12 mouse cellular contexts compared by ENCODE assay signal in genomic region chr11:3333111-3333695, GRCm38 (mm10). TPM values are rescaled to one million over a fixed set of nuclear protein-coding genes. Genes with fewer than 3 reads are reported as not detected.
A peak's percentile ranks its signal among the peaks of the same experiment; 100 is the strongest.
DNase-seq lines count a peak whose midpoint lies in the region; ATAC-seq and TF ChIP-seq lines count a peak whose summit lies in the region.
"Had no signal": no experiment of that assay in that cellular context is flagged by ENCODE, and none has a peak within 500 bp of the region (broad histone marks: within the 10 kb centered on the region; RNA-seq: fewer than 3 reads in every experiment).

No protein-coding gene starts in this region.

- TF ChIP-seq CTCF in cerebellum, adult 2 months (IDR thresholded peaks at IDR 0.05; ENCODE audit: borderline replicate concordance, insufficient read depth, low read depth, low read length), result no peak
- no peak for TF ChIP-seq CTCF in heart, postnatal 0 days (IDR thresholded peaks at IDR 0.05; ENCODE audit: low read depth)

- H3K4me3 ChIP-seq in cerebellum, adult 2 months (replicated peaks; ENCODE audit: insufficient read depth, low read depth, low read length), result peak overlapping the region; percentile 56
- no peak overlapping the region for H3K4me3 ChIP-seq in heart, postnatal 0 days (ENCODE audit: low read depth, low read length)
- no peak overlapping the region for H3K4me3 ChIP-seq in heart, embryonic 12.5 days
- no peak overlapping the region for H3K4me3 ChIP-seq in midbrain, embryonic 13.5 days (replicated peaks)
- H3K4me3 ChIP-seq in midbrain, embryonic 11.5 days (ENCODE audit: low read depth, low read length), result no peak overlapping the region
- 0 out of 2 replicates have a peak overlapping the region, but pooled peaks have one; percentile 64 for H3K4me3 ChIP-seq in embryonic facial prominence, embryonic 10.5 days
- H3K4me3 ChIP-seq in forebrain, embryonic 12.5 days (replicated peaks), result no peak overlapping the region

- H3K27ac ChIP-seq in cerebellum, adult 2 months (ENCODE audit: insufficient read depth, low read length), result peak overlapping the region; percentile 82
- peak overlapping the region; percentile 87 for H3K27ac ChIP-seq in heart, postnatal 0 days (ENCODE audit: low read depth)
- no peak overlapping the region for H3K27ac ChIP-seq in heart, embryonic 12.5 days (ENCODE audit: poor library complexity, severe bottlenecking)
- H3K27ac ChIP-seq in midbrain, embryonic 13.5 days, result no peak overlapping the region
- no peak overlapping the region for H3K27ac ChIP-seq in midbrain, embryonic 11.5 days (ENCODE audit: low read depth, low read length)
- H3K27ac ChIP-seq in embryonic facial prominence, embryonic 10.5 days (replicated peaks), result no peak overlapping the region
- H3K27ac ChIP-seq in forebrain, embryonic 12.5 days, result no peak overlapping the region
- H3K27ac ChIP-seq: liver, embryonic 15.5 days had no signal

- 49% methylated on average over 11 of the region's 11 CpGs for WGBS in cerebellum, adult 2 months
- WGBS in heart, postnatal 0 days, result 87% methylated on average over 11 of the region's 11 CpGs
- WGBS in heart, embryonic 12.5 days, result 86% methylated on average over 11 of the region's 11 CpGs
- WGBS in midbrain, embryonic 13.5 days, result 88% methylated on average over 11 of the region's 11 CpGs
- WGBS in midbrain, embryonic 11.5 days, result 88% methylated on average over 11 of the region's 11 CpGs
- WGBS in embryonic facial prominence, embryonic 10.5 days, result 85% methylated on average over 11 of the region's 11 CpGs
- WGBS in forebrain, embryonic 12.5 days, result 88% methylated on average over 11 of the region's 11 CpGs

- H3K9me3 ChIP-seq in heart, postnatal 0 days (replicated peaks; ENCODE audit: control insufficient read depth, low read length), result no peaks in the 10 kb centered on the region
- H3K9me3 ChIP-seq in heart, embryonic 12.5 days (replicated peaks), result no peaks in the 10 kb centered on the region
- H3K9me3 ChIP-seq in midbrain, embryonic 13.5 days, result no peaks in the 10 kb centered on the region
- no peaks in the 10 kb centered on the region for H3K9me3 ChIP-seq in midbrain, embryonic 11.5 days (ENCODE audit: control insufficient read depth, low read length)
- no peaks in the 10 kb centered on the region for H3K9me3 ChIP-seq in embryonic facial prominence, embryonic 10.5 days
- no peaks in the 10 kb centered on the region for H3K9me3 ChIP-seq in forebrain, embryonic 12.5 days
- H3K9me3 ChIP-seq: liver, embryonic 15.5 days had no signal

- peaks cover 25% of the 10 kb centered on the region for H3K36me3 ChIP-seq in heart, postnatal 0 days (replicated peaks; ENCODE audit: control insufficient read depth, insufficient read depth, low read length)
- H3K36me3 ChIP-seq in heart, embryonic 12.5 days, result 0 out of 2 replicates have a peak, but pooled peaks cover 6% of the 10 kb centered on the region
- H3K36me3 ChIP-seq in midbrain, embryonic 13.5 days, result 0 out of 2 replicates have a peak, but pooled peaks cover 10% of the 10 kb centered on the region
- no peaks in the 10 kb centered on the region for H3K36me3 ChIP-seq in midbrain, embryonic 11.5 days (ENCODE audit: control insufficient read depth, insufficient read depth, low read length)
- H3K36me3 ChIP-seq in embryonic facial prominence, embryonic 10.5 days (replicated peaks), result no peaks in the 10 kb centered on the region; the same call in 1 of the 2 replicates
- H3K36me3 ChIP-seq in forebrain, embryonic 12.5 days (replicated peaks), result no peaks in the 10 kb centered on the region
- H3K36me3 ChIP-seq: G1E; liver, embryonic 15.5 days had no signal

- H3K9ac ChIP-seq in heart, postnatal 0 days (replicated peaks; ENCODE audit: low read depth, low read length), result no peak overlapping the region
- H3K9ac ChIP-seq in heart, embryonic 12.5 days, result no peak overlapping the region
- H3K9ac ChIP-seq in midbrain, embryonic 13.5 days (replicated peaks), result 0 out of 2 replicates have a peak overlapping the region, but pooled peaks have one; percentile 33
- no peak overlapping the region for H3K9ac ChIP-seq in midbrain, embryonic 11.5 days (ENCODE audit: low read length)
- no peak overlapping the region for H3K9ac ChIP-seq in forebrain, embryonic 12.5 days
- H3K9ac ChIP-seq: liver, embryonic 15.5 days had no signal

- DNase-seq in cerebellum, adult 2 months, result peak in 1 of 2 experiments; percentile 44
- DNase-seq in cerebellum, adult 11 months, result no peak
- no peak for DNase-seq in heart, postnatal 0 days (ENCODE audit: low spot score)
- no peak for DNase-seq in midbrain, embryonic 11.5 days (ENCODE audit: low spot score, missing footprints)
- DNase-seq in embryonic facial prominence, embryonic 10.5 days (ENCODE audit: low spot score), result no peak
- DNase-seq: adrenal gland, postnatal 25 days; spleen, adult 18-20 months had no signal

- no peak overlapping the region for H3K4me2 ChIP-seq in heart, postnatal 0 days (ENCODE audit: low read depth, low read length)
- H3K4me2 ChIP-seq in heart, embryonic 12.5 days, result no peak overlapping the region
- peak overlapping the region; percentile 99; the same call in 1 of the 2 replicates for H3K4me2 ChIP-seq in midbrain, embryonic 13.5 days (replicated peaks)
- no peak overlapping the region for H3K4me2 ChIP-seq in midbrain, embryonic 11.5 days
- no peak overlapping the region for H3K4me2 ChIP-seq in forebrain, embryonic 12.5 days

- no peaks in the 10 kb centered on the region for H3K27me3 ChIP-seq in cerebellum, adult 2 months (ENCODE audit: control insufficient read depth, insufficient read depth, low read length)
- no peaks in the 10 kb centered on the region for H3K27me3 ChIP-seq in heart, postnatal 0 days (ENCODE audit: control insufficient read depth, insufficient read depth, low read length)
- no peaks in the 10 kb centered on the region for H3K27me3 ChIP-seq in heart, embryonic 12.5 days (replicated peaks)
- 0 out of 2 replicates have a peak, but pooled peaks cover 5% of the 10 kb centered on the region for H3K27me3 ChIP-seq in midbrain, embryonic 13.5 days
- no peaks in the 10 kb centered on the region; the same call in 1 of the 2 replicates for H3K27me3 ChIP-seq in midbrain, embryonic 11.5 days (ENCODE audit: control insufficient read depth, insufficient read depth, low read length)
- peaks cover 26% of the 10 kb centered on the region for H3K27me3 ChIP-seq in embryonic facial prominence, embryonic 10.5 days (replicated peaks; ENCODE audit: low read depth, poor library complexity, severe bottlenecking)
- H3K27me3 ChIP-seq in forebrain, embryonic 12.5 days, result peaks cover 11% of the 10 kb centered on the region

- no peak for TF ChIP-seq EP300 in heart, postnatal 0 days (IDR thresholded peaks at IDR 0.05; ENCODE audit: low read depth)

- H3K4me1 ChIP-seq in cerebellum, adult 2 months (ENCODE audit: control insufficient read depth, insufficient read depth, low read length), result peaks cover 41% of the 10 kb centered on the region
- H3K4me1 ChIP-seq in heart, postnatal 0 days (ENCODE audit: control insufficient read depth, insufficient read depth), result peaks cover 58% of the 10 kb centered on the region
- H3K4me1 ChIP-seq in heart, embryonic 12.5 days (replicated peaks), result peaks cover 67% of the 10 kb centered on the region
- peaks cover 48% of the 10 kb centered on the region for H3K4me1 ChIP-seq in midbrain, embryonic 13.5 days (replicated peaks)
- peaks cover 26% of the 10 kb centered on the region for H3K4me1 ChIP-seq in midbrain, embryonic 11.5 days (ENCODE audit: control insufficient read depth, insufficient read depth, low read length)
- peaks cover 63% of the 10 kb centered on the region for H3K4me1 ChIP-seq in embryonic facial prominence, embryonic 10.5 days
- peaks cover 48% of the 10 kb centered on the region for H3K4me1 ChIP-seq in forebrain, embryonic 12.5 days

- ATAC-seq in heart, postnatal 0 days (ENCODE audit: insufficient read depth, low read depth), result no peak
- ATAC-seq in heart, embryonic 12.5 days (ENCODE audit: insufficient number of reproducible peaks, low FRiP score), result no peak
- ATAC-seq in midbrain, embryonic 13.5 days, result no peak
- no peak for ATAC-seq in midbrain, embryonic 11.5 days (ENCODE audit: low FRiP score)
- ATAC-seq in forebrain, embryonic 12.5 days (ENCODE audit: low FRiP score), result no peak

- TF ChIP-seq POLR2A in cerebellum, adult 2 months (IDR thresholded peaks at IDR 0.05; ENCODE audit: borderline replicate concordance, insufficient read depth, low read length), result no peak

RNA-seq across cellular contexts. Expression of gene Pik3ip1, which starts 3.0 kb away (rescaled TPM):
- polyA plus RNA-seq in cerebellum, adult 2 months (2012; rRNA removed), result 68.2 and 76.1 TPM in 2 replicates
- 22.3 and 57.6 TPM in 2 replicates for total RNA-seq in heart, postnatal 0 days (2014; rRNA removed; ENCODE audit: low replicate concordance)
- polyA plus RNA-seq in heart, postnatal 0 days (2015; fragmentation: Nextera tagmentation; extraction: Ambion mirVana), result 44.7 and 65.9 TPM in 2 replicates
- polyA plus RNA-seq in heart, embryonic 12.5 days (2016; fragmentation: Nextera tagmentation; extraction: Ambion mirVana), result 20.2 and 21.3 TPM in 2 replicates
- 24.2 and 25.1 TPM in 2 replicates for polyA plus RNA-seq in midbrain, embryonic 13.5 days (2015; fragmentation: Nextera tagmentation; extraction: Ambion mirVana)
- 10.5 and 12.1 TPM in 2 replicates for polyA plus RNA-seq in midbrain, embryonic 11.5 days (2014; fragmentation: Nextera tagmentation; extraction: Ambion mirVana)
- polyA plus RNA-seq in embryonic facial prominence, embryonic 10.5 days (2016; fragmentation: Nextera tagmentation; extraction: Ambion mirVana), result 7.3 and 11.2 TPM in 2 replicates
- 12.8 and 13.3 TPM in 2 replicates for polyA plus RNA-seq in forebrain, embryonic 12.5 days (2016; fragmentation: Nextera tagmentation; extraction: Ambion mirVana)

RNA-seq across cellular contexts. Expression of gene Patz1, which starts 44.5 kb away (rescaled TPM):
- polyA plus RNA-seq in cerebellum, adult 2 months (2012; rRNA removed), result 41.0 and 44.1 TPM in 2 replicates
- total RNA-seq in heart, postnatal 0 days (2014; rRNA removed; ENCODE audit: low replicate concordance), result 35.6 and 56.8 TPM in 2 replicates
- 13.1 and 14.0 TPM in 2 replicates for polyA plus RNA-seq in heart, postnatal 0 days (2015; fragmentation: Nextera tagmentation; extraction: Ambion mirVana)
- 35.6 and 39.5 TPM in 2 replicates for polyA plus RNA-seq in heart, embryonic 12.5 days (2016; fragmentation: Nextera tagmentation; extraction: Ambion mirVana)
- 94.6 and 106 TPM in 2 replicates for polyA plus RNA-seq in midbrain, embryonic 13.5 days (2015; fragmentation: Nextera tagmentation; extraction: Ambion mirVana)
- polyA plus RNA-seq in midbrain, embryonic 11.5 days (2014; fragmentation: Nextera tagmentation; extraction: Ambion mirVana), result 107 and 116 TPM in 2 replicates
- polyA plus RNA-seq in embryonic facial prominence, embryonic 10.5 days (2016; fragmentation: Nextera tagmentation; extraction: Ambion mirVana), result 91.5 and 96.8 TPM in 2 replicates
- 126 and 128 TPM in 2 replicates for polyA plus RNA-seq in forebrain, embryonic 12.5 days (2016; fragmentation: Nextera tagmentation; extraction: Ambion mirVana)

Comparison
In these comparisons a context has a peak if more than half of its experiments do, and no peak if none do; other contexts are left out.
1. H3K27ac ChIP-seq: peak in cerebellum, adult 2 months (single experiment) and heart, postnatal 0 days (single experiment); none in heart, embryonic 12.5 days (single experiment), midbrain, embryonic 13.5 days (single experiment), midbrain, embryonic 11.5 days (single experiment), embryonic facial prominence, embryonic 10.5 days (single experiment) and forebrain, embryonic 12.5 days (single experiment).
2. H3K4me3 ChIP-seq: peak in cerebellum, adult 2 months (single experiment) and embryonic facial prominence, embryonic 10.5 days (single experiment); none in heart, postnatal 0 days (single experiment), heart, embryonic 12.5 days (single experiment), midbrain, embryonic 13.5 days (single experiment), midbrain, embryonic 11.5 days (single experiment) and forebrain, embryonic 12.5 days (single experiment).